Mouse (Mus musculus): Measurements from ENCODE around the gene F2rl2. TPM values are rescaled to one million over a fixed set of nuclear protein-coding genes. Genes with fewer than 3 reads are reported as not detected.
A peak's percentile ranks its signal among the peaks of the same experiment; 100 is the strongest.

Gene F2rl2
- total RNA-seq, 2 experiments from 2014 or later = 0.39 to 0.90 TPM

GRCm38 (mm10) chr13:95697874-95698273, 1.2 kb downstream of the F2rl2 start:
- DNase-seq (ENCODE audit: low spot score in 2 of 2) = no peak

GRCm38 (mm10) chr13:95703376-95703775, 6.7 kb downstream of the F2rl2 start:
- no peak for DNase-seq (ENCODE audit: low spot score in 2 of 2)

GRCm38 (mm10) chr13:95705589-95705988, 8.9 kb downstream of the F2rl2 start:
- no peak for DNase-seq (ENCODE audit: low spot score in 2 of 2)

- DNase-seq (ENCODE audit: low spot score in 2 of 2) = no peak
Measured at GRCm38 (mm10) chr13:95712054-95712453, 15.4 kb downstream of the F2rl2 start.

GRCm38 (mm10) chr13:95712570-95713268, 16.1 kb downstream of the F2rl2 start:
- DNase-seq (ENCODE audit: low spot score in 2 of 2) = no peak

- no peak for DNase-seq (ENCODE audit: low spot score in 2 of 2)
Measured at GRCm38 (mm10) chr13:95714271-95714975, 17.8 kb downstream of the F2rl2 start.

- no peak for DNase-seq (ENCODE audit: low spot score in 2 of 2)
Measured at GRCm38 (mm10) chr13:95715356-95715755, 18.7 kb downstream of the F2rl2 start.

GRCm38 (mm10) chr13:95719320-95720232, 22.9 kb downstream of the F2rl2 start:
- DNase-seq (ENCODE audit: low spot score in 2 of 2) = peak; percentile 21 to 50

GRCm38 (mm10) chr13:95730491-95730890, 33.8 kb downstream of the F2rl2 start:
- DNase-seq (ENCODE audit: low spot score in 2 of 2) = no peak

- no peak for DNase-seq (ENCODE audit: low spot score in 2 of 2)
Measured at GRCm38 (mm10) chr13:95739651-95740050, 43.0 kb downstream of the F2rl2 start.

GRCm38 (mm10) chr13:95741813-95742689, 45.4 kb downstream of the F2rl2 start:
- no peak for DNase-seq (ENCODE audit: low spot score in 2 of 2)

- DNase-seq (ENCODE audit: low spot score in 2 of 2) = no peak
Measured at GRCm38 (mm10) chr13:95742881-95743466, 46.3 kb downstream of the F2rl2 start.

- DNase-seq (ENCODE audit: low spot score in 2 of 2) = no peak
Measured at GRCm38 (mm10) chr13:95745451-95745850, 48.8 kb downstream of the F2rl2 start.

GRCm38 (mm10) chr13:95746509-95746908, 49.9 kb downstream of the F2rl2 start:
- DNase-seq (ENCODE audit: low spot score in 2 of 2) = peak; percentile 33 to 38

- no peak for DNase-seq (ENCODE audit: low spot score in 2 of 2)
Measured at GRCm38 (mm10) chr13:95747101-95747500, 50.4 kb downstream of the F2rl2 start.

GRCm38 (mm10) chr13:95747541-95747940, 50.9 kb downstream of the F2rl2 start:
- no peak for DNase-seq (ENCODE audit: low spot score in 2 of 2)
